Mouse (Mus musculus): ENCODE data around the gene Pigx.
"Not testable (repeated sequence)": the region's sequence is repeated elsewhere in the genome, so short reads cannot be mapped to it uniquely, and the experiment has no call there.

The Pigx gene

GRCm38 (mm10) chr16:32108578-32108977 is 9.0 kb upstream of the Pigx start:
- no peak for DNase-seq (ENCODE audit: low spot score)

- DNase-seq (ENCODE audit: low spot score), result no peak
These were observed 8.6 kb upstream of the Pigx start for GRCm38 (mm10) chr16:32108170-32108569.

- no peak for DNase-seq (ENCODE audit: low spot score)
These were observed 8.0 kb upstream of the Pigx start for GRCm38 (mm10) chr16:32107342-32108045.

GRCm38 (mm10) chr16:32105698-32106097 is 6.2 kb upstream of the Pigx start:
- DNase-seq (ENCODE audit: low spot score), result no peak

- no peak for DNase-seq (ENCODE audit: low spot score)
These were observed 2.8 kb upstream of the Pigx start for GRCm38 (mm10) chr16:32102295-32102694.

GRCm38 (mm10) chr16:32098897-32099637 is 473 bp downstream of the Pigx start:
- DNase-seq (ENCODE audit: low spot score), result no peak

GRCm38 (mm10) chr16:32097757-32098156 is 1.8 kb downstream of the Pigx start:
- not testable (repeated sequence) for DNase-seq (ENCODE audit: low spot score)

- DNase-seq (ENCODE audit: low spot score), result no peak
These were observed 8.1 kb downstream of the Pigx start for GRCm38 (mm10) chr16:32091466-32091865.

GRCm38 (mm10) chr16:32087629-32088443 is 11.7 kb downstream of the Pigx start:
- DNase-seq (ENCODE audit: low spot score), result no peak

- DNase-seq (ENCODE audit: low spot score), result peak; percentile 84
These were observed 20.5 kb downstream of the Pigx start, which contains the start of gene Pak2 for GRCm38 (mm10) chr16:32078991-32079511. Gene Pak2, minus strand, starts transcription at chr16:32079342.

GRCm38 (mm10) chr16:32078408-32078990 is 21.0 kb downstream of the Pigx start:
- no peak for DNase-seq (ENCODE audit: low spot score)

- DNase-seq (ENCODE audit: low spot score), result no peak
These were observed 21.7 kb downstream of the Pigx start for GRCm38 (mm10) chr16:32077648-32078407.

GRCm38 (mm10) chr16:32076406-32076805 is 23.1 kb downstream of the Pigx start:
- DNase-seq (ENCODE audit: low spot score), result no peak

GRCm38 (mm10) chr16:32075762-32076161 is 23.8 kb downstream of the Pigx start:
- DNase-seq (ENCODE audit: low spot score), result no peak

- DNase-seq (ENCODE audit: low spot score), result not testable (repeated sequence)
These were observed 29.5 kb downstream of the Pigx start for GRCm38 (mm10) chr16:32070070-32070469.

GRCm38 (mm10) chr16:32068389-32069300 is 30.9 kb downstream of the Pigx start:
- no peak for DNase-seq (ENCODE audit: low spot score)

GRCm38 (mm10) chr16:32066899-32067298 is 32.6 kb downstream of the Pigx start:
- no peak for DNase-seq (ENCODE audit: low spot score)

- DNase-seq (ENCODE audit: low spot score), result no peak
These were observed 35.6 kb downstream of the Pigx start for GRCm38 (mm10) chr16:32063900-32064299.

GRCm38 (mm10) chr16:32062226-32062625 is 37.3 kb downstream of the Pigx start:
- no peak for DNase-seq (ENCODE audit: low spot score)

Measured in ovary, adult 18-20 months (tissue).